Mouse (Mus musculus) limb, embryonic 13.5 days (tissue): ENCODE measurements around the gene Prep. TPM values are rescaled to one million over a fixed set of nuclear protein-coding genes. Genes with fewer than 3 reads are reported as not detected.
"Not testable (repeated sequence)": the region's sequence is repeated elsewhere in the genome, so short reads cannot be mapped to it uniquely, and the experiment has no call there.

Experiments
- ATAC-seq: fragments of 200-750 bp; cut with Nextera tagmentation; 2 replicates; pipeline ENCODE4 v1.8.0; 2017; ENCODE audit warnings: low read depth, moderate number of reproducible peaks, moderate TSS enrichment; ENCODE audit not compliant: low FRiP score
- H3K27ac ChIP-seq: fragments of 300-500 bp; sonication (generic); 2 replicates; pipeline ENCODE4 v1.5.1; 2015; ENCODE audit warnings: inconsistent platforms, mild to moderate bottlenecking, moderate library complexity
- H3K27me3 ChIP-seq: fragments of 300-500 bp; sonication (generic); 2 replicates; pipeline ENCODE4 v1.6.1; 2015; ENCODE audit warnings: mild to moderate bottlenecking, inconsistent platforms
- H3K36me3 ChIP-seq: fragments of 300-500 bp; sonication (generic); 2 replicates; pipeline ENCODE4 v1.6.1; 2015; ENCODE audit warnings: inconsistent platforms, mild to moderate bottlenecking, moderate library complexity
- H3K4me1 ChIP-seq: fragments of 300-500 bp; sonication (generic); 2 replicates; pipeline ENCODE4 v1.6.1; 2015; ENCODE audit warnings: inconsistent platforms
- H3K4me2 ChIP-seq: fragments of 300-500 bp; sonication (generic); replicated peaks from 2 replicates; pipeline ENCODE4 v1.6.1; 2015; ENCODE audit warnings: inconsistent platforms, mild to moderate bottlenecking, moderate library complexity
- H3K4me3 ChIP-seq: fragments of 300-500 bp; sonication (generic); 2 replicates; pipeline ENCODE4 v1.5.1; 2015; ENCODE audit warnings: moderate library complexity, mild to moderate bottlenecking, inconsistent platforms
- H3K9ac ChIP-seq: fragments of 300-500 bp; sonication (generic); 2 replicates; pipeline ENCODE4 v1.6.1; 2015; ENCODE audit warnings: mild to moderate bottlenecking, inconsistent platforms
- H3K9me3 ChIP-seq: fragments of 300-500 bp; sonication (generic); 2 replicates; pipeline ENCODE4 v1.6.1; 2016; ENCODE audit warnings: inconsistent platforms
- WGBS: fragments of 180-500 bp; shearing (Covaris S2); methylation state at CpG from one replicate; pipeline ENCODE4 v1.1.7; 2015; 5-methylcytosine and 5-hydroxymethylcytosine counted together
- polyA plus RNA-seq: library from polyadenylated mRNA; unstranded; fragments of >200 nt; fragmentation: Nextera tagmentation; extraction: Ambion mirVana; gene quantifications from 2 replicates; pipeline ENCODE4 v1.2.1, GENCODE M21; 2015

The Prep gene
- polyA plus RNA-seq, 1 experiment from 2014 or later = 25.5 TPM

DNA sequence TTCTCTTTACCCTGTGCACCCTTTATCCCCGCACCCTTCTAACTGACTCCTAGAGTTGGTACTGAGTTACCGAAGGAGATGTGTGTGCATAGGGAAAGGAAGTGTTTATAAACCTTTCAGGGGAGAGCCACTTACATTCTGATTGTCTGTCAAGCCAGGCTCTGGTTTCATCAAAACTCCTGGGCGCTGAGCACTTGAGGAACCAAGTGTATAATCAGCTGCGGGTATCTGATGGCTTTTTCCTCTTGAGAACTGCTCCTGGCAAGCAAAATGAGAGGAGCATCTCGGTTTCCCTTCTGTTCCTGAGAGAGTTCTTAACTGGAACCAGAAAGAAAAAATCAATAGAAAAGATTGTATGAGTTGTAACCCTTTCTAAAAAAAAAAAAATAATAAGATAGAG, 10.3 kb downstream of the Prep start:
- Histone ChIP-seq H3K9ac (no peak overlapping the region), H3K9me3 (no peaks in the 10 kb centered on the region), H3K4me2 (no peak overlapping the region), H3K4me3 (no peak overlapping the region), H3K4me1 (peaks cover 6% of the 10 kb centered on the region; the same call in 1 of the 2 replicates), H3K36me3 (peaks cover 43% of the 10 kb centered on the region), H3K27me3 (no peaks in the 10 kb centered on the region), H3K27ac (no peak overlapping the region)
- WGBS = 83% methylated on average over 5 of the region's 5 CpGs
- no peak for ATAC-seq

DNA sequence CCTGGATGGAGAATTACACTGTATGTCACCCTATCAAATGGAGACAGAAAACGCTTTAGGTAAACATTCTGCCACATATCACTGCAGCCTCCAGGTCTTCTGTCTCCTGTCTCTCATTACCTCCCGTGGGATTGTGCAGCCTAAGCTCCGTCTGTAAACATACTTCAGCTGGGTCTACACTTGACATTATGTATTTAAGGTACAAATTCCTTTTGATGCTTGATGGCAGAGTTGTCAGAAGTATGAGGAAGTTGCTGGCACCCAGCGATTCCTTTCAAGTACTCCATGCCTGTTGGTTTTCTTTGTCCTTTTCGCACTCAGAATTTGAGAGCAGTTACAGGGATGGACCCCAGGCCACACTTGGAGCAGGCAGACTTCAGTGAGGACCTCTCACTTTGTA, 12.8 kb downstream of the Prep start:
- no peak overlapping the region for H3K9ac ChIP-seq
- no peak overlapping the region for H3K27ac ChIP-seq
- ATAC-seq = no peak
- WGBS = 70% methylated on average over 5 of the region's 5 CpGs
- no peak overlapping the region for H3K4me2 ChIP-seq
- H3K27me3 ChIP-seq = no peaks in the 10 kb centered on the region
- peaks cover 16% of the 10 kb centered on the region for H3K4me1 ChIP-seq
- H3K36me3 ChIP-seq = 0 out of 2 replicates have a peak, but pooled peaks cover 19% of the 10 kb centered on the region
- no peak overlapping the region for H3K4me3 ChIP-seq
- H3K9me3 ChIP-seq = no peaks in the 10 kb centered on the region

DNA sequence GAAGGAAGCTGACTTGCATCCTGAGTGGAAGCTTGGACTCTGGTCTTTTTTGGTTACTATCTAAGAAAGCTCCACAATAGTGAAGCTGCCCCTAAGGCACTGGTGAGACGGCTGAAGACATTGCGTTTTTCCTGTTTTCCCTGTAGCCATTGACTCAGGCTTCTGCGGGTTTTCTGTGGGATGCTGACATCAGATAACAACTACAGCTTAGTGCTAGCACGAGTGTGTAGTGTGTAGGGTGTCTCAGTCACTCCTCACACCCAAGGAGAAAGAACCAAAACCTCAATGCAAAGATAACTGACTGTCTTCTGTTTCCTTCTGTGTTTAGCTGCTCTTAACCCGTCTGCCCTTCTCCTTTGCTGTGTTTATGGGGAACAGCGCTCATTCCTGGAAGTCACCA, 13.5 kb downstream of the Prep start:
- Histone ChIP-seq H3K9ac (no peak overlapping the region), H3K9me3 (no peaks in the 10 kb centered on the region), H3K27ac (no peak overlapping the region), H3K36me3 (0 out of 2 replicates have a peak, but pooled peaks cover 15% of the 10 kb centered on the region), H3K4me3 (no peak overlapping the region), H3K4me1 (peaks cover 19% of the 10 kb centered on the region), H3K27me3 (no peaks in the 10 kb centered on the region), H3K4me2 (no peak overlapping the region)
- WGBS = 70% methylated on average over 6 of the region's 6 CpGs
- no peak for ATAC-seq

DNA sequence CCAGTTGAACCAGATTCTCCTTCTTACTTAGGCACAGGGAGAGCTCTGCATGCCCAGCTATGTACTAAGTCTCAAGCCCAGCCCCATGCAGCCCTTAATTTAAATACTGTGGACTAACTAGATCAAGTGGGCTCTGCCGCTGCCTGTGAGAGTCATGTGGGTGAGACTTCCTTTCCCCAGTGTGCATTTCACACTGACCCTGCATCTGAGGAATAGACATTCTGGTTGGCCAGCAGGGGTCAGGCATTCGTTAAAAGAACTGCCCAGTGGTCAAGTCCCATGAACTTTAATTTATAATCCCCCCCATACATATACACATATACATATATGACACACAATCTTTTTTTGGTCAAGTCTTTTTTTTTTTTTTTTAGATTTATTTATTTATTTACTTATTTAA, 15.7 kb downstream of the Prep start:
- H3K27me3 ChIP-seq = no peaks in the 10 kb centered on the region
- no peak overlapping the region for H3K4me3 ChIP-seq
- H3K36me3 ChIP-seq = peaks cover 12% of the 10 kb centered on the region; the same call in 1 of the 2 replicates
- H3K27ac ChIP-seq = no peak overlapping the region
- ATAC-seq = no peak
- H3K9ac ChIP-seq = no peak overlapping the region
- H3K4me1 ChIP-seq = peaks cover 24% of the 10 kb centered on the region
- WGBS = 50% methylated on average over 2 of the region's 2 CpGs
- H3K4me2 ChIP-seq = no peak overlapping the region
- H3K9me3 ChIP-seq = no peaks in the 10 kb centered on the region

DNA sequence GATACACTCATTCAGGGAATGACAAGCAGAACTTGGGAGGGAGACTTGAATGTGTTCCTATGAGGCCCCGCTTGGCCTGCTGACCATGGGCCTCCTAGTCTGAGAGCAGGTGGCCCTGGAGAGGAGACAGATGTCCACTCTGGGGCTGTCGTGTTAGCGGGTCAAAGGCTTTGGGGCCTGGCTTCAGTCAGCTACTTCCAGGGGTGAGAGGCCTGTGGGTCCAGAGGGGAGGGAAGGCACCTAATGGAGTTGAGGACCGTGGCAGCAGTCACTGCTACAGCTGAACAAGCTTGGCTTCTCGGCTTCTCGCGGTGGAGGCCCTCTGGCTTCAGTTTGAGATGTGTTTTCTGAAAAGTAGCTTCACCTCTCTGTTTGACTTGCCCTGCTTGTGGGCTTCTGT, 17.0 kb downstream of the Prep start:
- 35% methylated on average over 7 of the region's 7 CpGs for WGBS
- H3K4me1 ChIP-seq = peaks cover 24% of the 10 kb centered on the region
- H3K27ac ChIP-seq, ATAC-seq, H3K27me3 ChIP-seq, H3K9ac ChIP-seq, H3K9me3 ChIP-seq, H3K4me2 ChIP-seq, H3K4me3 ChIP-seq: not testable (repeated sequence)
- H3K36me3 ChIP-seq = peaks cover 12% of the 10 kb centered on the region; the same call in 1 of the 2 replicates

DNA sequence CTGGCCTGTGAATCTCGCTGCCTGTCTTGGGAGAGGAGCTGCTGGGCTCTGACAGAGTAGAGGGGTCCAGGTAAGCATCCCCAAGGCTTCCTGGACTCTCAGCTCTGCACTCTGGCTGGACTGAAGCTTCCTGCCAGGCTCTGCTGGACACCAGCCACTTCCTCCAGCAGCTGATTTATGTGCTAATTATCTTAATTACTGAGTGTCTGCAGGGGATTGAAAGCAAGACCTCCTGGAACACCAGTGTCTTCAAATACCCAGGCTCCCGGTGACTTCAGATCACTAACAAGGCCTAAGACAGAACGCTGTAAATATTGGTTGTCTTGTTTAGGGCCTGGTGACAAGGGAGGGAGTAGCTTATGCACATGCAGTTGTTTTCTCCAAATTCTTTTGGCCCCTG, 17.5 kb downstream of the Prep start:
- H3K4me2 ChIP-seq = no peak overlapping the region
- 28% methylated on average over 3 of the region's 3 CpGs for WGBS
- H3K9ac ChIP-seq = no peak overlapping the region
- peaks cover 24% of the 10 kb centered on the region for H3K4me1 ChIP-seq
- peaks cover 12% of the 10 kb centered on the region; the same call in 1 of the 2 replicates for H3K36me3 ChIP-seq
- ATAC-seq = no peak
- H3K9me3 ChIP-seq = no peaks in the 10 kb centered on the region
- H3K27me3 ChIP-seq = no peaks in the 10 kb centered on the region
- no peak overlapping the region for H3K4me3 ChIP-seq
- H3K27ac ChIP-seq = no peak overlapping the region

DNA sequence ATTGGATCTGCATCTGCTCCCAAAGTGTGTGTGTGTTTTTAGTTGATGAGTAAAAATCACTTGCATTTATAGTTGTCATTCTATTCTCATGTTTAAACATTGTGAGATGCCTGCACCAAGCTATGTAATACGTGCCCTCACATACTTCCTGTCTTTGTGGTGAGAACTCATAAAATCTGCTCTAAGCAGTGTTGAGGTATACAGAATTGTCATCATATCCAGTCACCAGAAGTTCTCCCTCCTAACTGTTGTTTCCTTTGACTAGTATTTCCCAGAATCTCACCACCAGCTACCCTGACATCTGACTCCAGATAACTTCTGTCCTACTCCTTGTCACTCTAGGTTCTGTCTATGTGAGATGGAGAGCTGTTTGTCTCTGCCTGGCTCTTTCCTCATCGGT, 18.3 kb downstream of the Prep start:
- no peak for ATAC-seq
- no peak overlapping the region for H3K4me2 ChIP-seq
- H3K9ac ChIP-seq = no peak overlapping the region
- H3K27ac ChIP-seq = no peak overlapping the region
- H3K9me3 ChIP-seq = no peaks in the 10 kb centered on the region
- 77% methylated on average over 2 of the region's 2 CpGs for WGBS
- no peaks in the 10 kb centered on the region for H3K27me3 ChIP-seq
- H3K4me3 ChIP-seq = no peak overlapping the region
- H3K4me1 ChIP-seq = peaks cover 21% of the 10 kb centered on the region
- peaks cover 4% of the 10 kb centered on the region; the same call in 1 of the 2 replicates for H3K36me3 ChIP-seq

DNA sequence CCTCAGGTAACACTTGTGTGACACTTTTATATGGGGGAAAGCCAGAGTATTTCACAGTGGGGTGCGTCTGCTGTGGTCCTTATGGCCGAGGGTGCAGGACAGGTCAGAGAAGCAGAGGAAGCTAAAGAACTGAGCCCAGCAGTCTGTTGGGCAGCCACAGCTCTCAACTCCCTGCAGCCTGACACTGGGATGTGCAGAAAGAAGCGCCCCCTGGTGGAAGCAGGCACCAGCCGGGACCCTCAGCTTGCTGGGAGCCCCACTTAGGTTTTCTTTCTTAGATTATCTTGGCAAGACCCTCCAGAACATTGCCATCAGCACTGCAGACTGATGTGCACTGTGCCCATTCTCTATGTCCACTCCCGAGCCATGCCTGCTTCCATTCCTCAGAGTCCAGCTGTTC, 19.6 kb downstream of the Prep start:
- Histone ChIP-seq H3K4me2 (no peak overlapping the region), H3K36me3 (peaks cover 9% of the 10 kb centered on the region), H3K4me1 (peaks cover 20% of the 10 kb centered on the region), H3K27me3 (no peaks in the 10 kb centered on the region), H3K27ac (no peak overlapping the region), H3K4me3 (no peak overlapping the region), H3K9ac (no peak overlapping the region), H3K9me3 (no peaks in the 10 kb centered on the region)
- ATAC-seq = no peak
- WGBS = 32% methylated on average over 5 of the region's 5 CpGs

DNA sequence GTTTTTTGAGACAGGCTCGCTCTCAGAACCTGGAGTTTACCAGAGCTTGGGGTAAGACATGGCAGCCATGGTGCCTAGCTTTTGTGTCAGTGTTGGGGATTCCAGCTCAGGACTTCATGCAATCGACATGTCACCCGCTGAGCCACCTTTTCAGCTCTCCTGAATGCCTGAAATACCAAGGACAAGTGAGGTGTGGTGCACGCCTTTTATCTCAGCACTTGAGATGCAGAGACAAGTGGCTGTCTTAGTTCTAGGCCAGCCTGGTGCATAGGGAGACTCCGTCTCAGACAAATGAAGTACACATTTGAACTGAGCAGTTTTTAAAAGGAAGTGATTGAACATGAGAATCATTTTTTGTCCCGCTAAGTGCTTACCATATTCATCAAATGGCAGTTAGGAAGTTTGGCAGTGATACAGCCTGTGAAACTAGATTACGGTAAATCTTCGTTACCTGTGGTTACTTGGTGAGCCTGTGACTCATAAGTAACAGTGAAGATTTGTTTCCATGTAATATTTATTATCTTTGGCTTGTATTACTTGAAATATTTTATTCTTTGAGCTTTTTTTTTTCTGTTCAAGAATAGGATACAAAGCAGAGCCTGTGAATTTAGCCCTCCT, 24.6 kb downstream of the Prep start:
- H3K36me3 ChIP-seq = peaks cover 48% of the 10 kb centered on the region
- no peak for ATAC-seq
- no peak overlapping the region for H3K4me2 ChIP-seq
- H3K27me3 ChIP-seq = no peaks in the 10 kb centered on the region
- 81% methylated on average over 8 of the region's 8 CpGs for WGBS
- H3K9me3 ChIP-seq = no peaks in the 10 kb centered on the region
- no peak overlapping the region for H3K9ac ChIP-seq
- peaks cover 2% of the 10 kb centered on the region for H3K4me1 ChIP-seq
- H3K4me3 ChIP-seq = no peak overlapping the region
- H3K27ac ChIP-seq = no peak overlapping the region

DNA sequence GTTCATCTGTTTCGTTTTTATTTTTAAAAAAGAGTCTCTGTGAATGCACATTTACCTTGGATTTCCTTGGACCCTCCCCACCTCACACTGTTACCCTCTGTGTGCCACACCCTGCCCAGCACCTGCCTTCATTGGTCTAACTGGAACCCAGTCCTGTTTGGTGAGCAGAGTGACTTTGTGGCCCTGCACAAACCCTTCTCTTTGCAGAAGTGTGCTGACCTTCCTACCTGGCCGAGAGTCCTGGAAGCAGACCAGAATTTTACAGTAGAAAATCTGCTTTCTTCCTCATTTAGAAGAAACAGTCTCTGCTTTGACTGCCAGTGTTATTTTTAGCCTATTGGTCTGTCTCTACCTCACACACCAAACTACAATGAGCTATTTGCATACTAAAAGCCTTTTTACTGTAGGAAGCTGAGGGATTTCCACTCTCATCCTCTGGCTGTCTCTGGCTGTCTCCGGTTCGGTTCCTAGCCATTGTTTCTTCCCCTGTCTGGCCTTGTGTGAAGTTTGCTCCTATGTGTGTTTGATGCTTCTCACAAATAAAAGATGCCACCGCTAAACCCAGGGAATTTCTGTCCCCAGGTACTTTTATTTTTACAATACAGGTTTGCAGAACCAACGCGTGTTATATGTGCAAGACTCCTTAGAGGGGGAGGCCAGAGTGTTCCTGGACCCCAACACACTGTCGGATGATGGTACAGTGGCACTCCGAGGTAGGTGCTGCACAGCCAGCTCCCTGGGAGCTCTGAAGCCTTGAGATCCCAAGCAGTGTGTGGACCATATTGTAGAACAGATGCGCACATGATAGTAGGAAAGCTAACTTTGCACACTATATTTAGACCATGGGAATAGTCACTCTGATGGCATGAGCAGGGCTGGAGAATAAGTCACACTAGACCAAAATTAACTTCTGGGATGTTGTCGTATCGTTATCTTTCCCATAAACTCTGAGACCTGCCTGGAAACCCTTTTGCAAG, 25.4 kb downstream of the Prep start:
- H3K4me1 ChIP-seq = no peaks in the 10 kb centered on the region
- no peak overlapping the region for H3K4me2 ChIP-seq
- H3K9me3 ChIP-seq = no peaks in the 10 kb centered on the region
- peaks cover 56% of the 10 kb centered on the region for H3K36me3 ChIP-seq
- no peak for ATAC-seq
- H3K9ac ChIP-seq = no peak overlapping the region
- H3K4me3 ChIP-seq = no peak overlapping the region
- H3K27ac ChIP-seq = no peak overlapping the region
- H3K27me3 ChIP-seq = no peaks in the 10 kb centered on the region
- WGBS = 87% methylated on average over 12 of the region's 12 CpGs

DNA sequence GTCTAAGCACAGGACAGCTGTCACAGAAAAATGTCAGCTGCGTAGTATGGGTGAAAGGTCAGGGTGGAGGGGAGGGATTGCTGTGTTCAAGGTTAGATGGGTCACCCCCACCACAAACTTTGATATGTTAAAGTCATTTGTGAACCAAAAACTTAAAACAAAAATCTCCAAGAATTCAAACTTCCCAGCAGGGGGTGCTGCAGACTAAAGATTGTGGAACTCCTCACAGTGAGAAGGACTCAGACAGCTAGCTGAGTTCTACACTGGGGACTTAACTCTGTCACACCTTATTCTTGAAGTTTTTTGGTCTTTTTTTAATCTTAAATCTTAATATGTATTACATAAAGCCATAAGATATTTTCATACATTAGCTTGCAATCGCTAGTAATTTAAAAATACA, 31.7 kb downstream of the Prep start:
- no peak for ATAC-seq
- 95% methylated on average over 2 of the region's 2 CpGs for WGBS
- Histone ChIP-seq H3K4me1 (peaks cover 2% of the 10 kb centered on the region; the same call in 1 of the 2 replicates), H3K9ac (no peak overlapping the region), H3K27ac (no peak overlapping the region), H3K4me3 (no peak overlapping the region), H3K36me3 (peaks cover 63% of the 10 kb centered on the region), H3K27me3 (no peaks in the 10 kb centered on the region), H3K9me3 (no peaks in the 10 kb centered on the region), H3K4me2 (no peak overlapping the region)

DNA sequence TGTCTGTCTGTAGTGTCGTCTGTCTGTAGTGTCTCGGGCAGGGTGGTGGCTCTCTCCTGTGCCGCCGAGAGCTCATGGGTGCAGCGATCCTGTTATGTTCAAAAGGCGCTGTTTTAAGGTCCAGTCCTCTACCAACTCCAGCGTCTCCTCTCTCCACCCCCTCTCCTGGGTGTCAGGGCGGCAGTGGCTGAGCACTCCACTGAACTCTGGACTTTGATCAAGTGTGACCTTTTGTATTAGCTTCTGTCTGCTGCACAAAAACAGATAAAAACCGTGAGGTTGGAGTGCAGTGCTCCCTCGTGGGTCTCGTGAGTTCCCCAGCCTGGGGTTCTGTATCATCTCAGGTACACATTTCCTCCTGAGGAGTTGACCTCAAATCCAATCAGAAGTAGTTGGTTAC, 33.5 kb downstream of the Prep start:
- Histone ChIP-seq H3K27me3 (no peaks in the 10 kb centered on the region), H3K36me3 (peaks cover 55% of the 10 kb centered on the region)

More for the DNA sequence above, 33.5 kb downstream of the Prep start:
- Histone ChIP-seq H3K4me2 (no peak overlapping the region), H3K4me3 (no peak overlapping the region), H3K9me3 (no peaks in the 10 kb centered on the region), H3K9ac (no peak overlapping the region), H3K4me1 (peaks cover 6% of the 10 kb centered on the region; the same call in 1 of the 2 replicates), H3K27ac (no peak overlapping the region)
- WGBS = 92% methylated on average over 11 of the region's 11 CpGs
- ATAC-seq = no peak
